Mouse (Mus musculus) brain, adult 10 weeks (tissue): ENCODE results near the gene Cldn4. TPM values are rescaled to one million over a fixed set of nuclear protein-coding genes. Genes with fewer than 3 reads are reported as not detected.

Experiments used
- polyA plus RNA-seq: library from polyadenylated mRNA; stranded (reverse); fragments of 350-450 nt; fragmentation: Illumina TruSeq; extraction: RNeasy Lipid Tissue Mini Kit (QIAGEN cat#74804); gene quantifications from one replicate; pipeline ENCODE4 v1.2.3, GENCODE M21; 2015; ENCODE audit warnings: low read depth, low replicate concordance

The Cldn4 gene
- polyA plus RNA-seq, result not detected

GRCm38 (mm10) chr5:134946857-134947255 is at the start of gene Cldn4:
TSS of gene Cldn4 (minus strand) at chr5:134946934.

GRCm38 (mm10) chr5:134985633-134986297 is 39.0 kb upstream of the Cldn4 start, which contains the start of gene Cldn3:
TSS of gene Cldn3 (plus strand) at chr5:134986214.

GRCm38 (mm10) chr5:134932179-134932902 is 14.4 kb downstream of the Cldn4 start, which contains the start of gene Mettl27:
TSS of gene Mettl27 (plus strand) at chr5:134932368.

GRCm38 (mm10) chr5:134915311-134915710 is 31.4 kb downstream of the Cldn4 start, which contains the start of gene Cldn13:
TSS of gene Cldn13 (minus strand) at chr5:134915526.

GRCm38 (mm10) chr5:134906633-134907032 is 40.1 kb downstream of the Cldn4 start, which contains the start of gene Tmem270:
TSS of gene Tmem270 (minus strand) at chr5:134906733.

Other genes starting within 250 kb of the Cldn4 start
- gene Eln, start 199.6 kb downstream of the Cldn4 start, polyA plus RNA-seq, result 4.5 TPM
- gene Tmem270, start 40.2 kb downstream of the Cldn4 start, polyA plus RNA-seq, result not detected
- gene Cldn13, start 31.4 kb downstream of the Cldn4 start, polyA plus RNA-seq, result not detected
- 6.7 TPM for gene Mettl27, start 14.6 kb downstream of the Cldn4 start, polyA plus RNA-seq
- 0.37 TPM for gene Cldn3, start 39.3 kb upstream of the Cldn4 start, polyA plus RNA-seq
- gene Abhd11, start 62.2 kb upstream of the Cldn4 start, polyA plus RNA-seq, result 49.6 TPM
- gene Stx1a, start 76.5 kb upstream of the Cldn4 start, polyA plus RNA-seq, result 262 TPM
- 37.6 TPM for gene Dnajc30, start 117.3 kb upstream of the Cldn4 start, polyA plus RNA-seq
- gene Bud23, start 118.0 kb upstream of the Cldn4 start, polyA plus RNA-seq, result 58.5 TPM
- gene Vps37d, start 131.3 kb upstream of the Cldn4 start, polyA plus RNA-seq, result 19.8 TPM
- gene Mlxipl, start 143.0 kb upstream of the Cldn4 start, polyA plus RNA-seq, result 2.6 TPM
- gene Tbl2, start 202.7 kb upstream of the Cldn4 start, polyA plus RNA-seq, result 13.0 TPM
- gene Bcl7b, start 221.3 kb upstream of the Cldn4 start, polyA plus RNA-seq, result 59.0 TPM
- gene Baz1b, start 240.3 kb upstream of the Cldn4 start, polyA plus RNA-seq, result 47.8 TPM